Mouse (Mus musculus) layer of hippocampus, adult 9-11 months (tissue): Measurements from ENCODE around the gene Gfral.
A peak's percentile ranks its signal among the peaks of the same experiment; 100 is the strongest.

Experiments used
- DNase-seq: peaks from one replicate; pipeline ENCODE4 v3.0.0; 2022

The Gfral gene

GRCm38 (mm10) chr9:76122888-76123287 lies 90.6 kb downstream of the Gfral start:
- DNase-seq, result peak; percentile 40
